Mouse (Mus musculus) heart, adult 8-10 months (tissue): ENCODE data around the gene Nipal4. TPM values are rescaled to one million over a fixed set of nuclear protein-coding genes. Genes with fewer than 3 reads are reported as not detected.
A peak's percentile ranks its signal among the peaks of the same experiment; 100 is the strongest.
"Not testable (repeated sequence)": the region's sequence is repeated elsewhere in the genome, so short reads cannot be mapped to it uniquely, and the experiment has no call there.

Source experiments
- DNase-seq: peaks from one replicate; pipeline ENCODE4 v3.0.0; 2022; ENCODE audit warnings: low spot score
- total RNA-seq, 4 experiments: library from RNA; stranded (reverse); gene quantifications; 2 replicates each; pipeline ENCODE4 v1.2.4; 2022

Gene Nipal4
- total RNA-seq: under 1 TPM in 1 of 4 experiments, not detected in 3; 0.08 TPM

DNA sequence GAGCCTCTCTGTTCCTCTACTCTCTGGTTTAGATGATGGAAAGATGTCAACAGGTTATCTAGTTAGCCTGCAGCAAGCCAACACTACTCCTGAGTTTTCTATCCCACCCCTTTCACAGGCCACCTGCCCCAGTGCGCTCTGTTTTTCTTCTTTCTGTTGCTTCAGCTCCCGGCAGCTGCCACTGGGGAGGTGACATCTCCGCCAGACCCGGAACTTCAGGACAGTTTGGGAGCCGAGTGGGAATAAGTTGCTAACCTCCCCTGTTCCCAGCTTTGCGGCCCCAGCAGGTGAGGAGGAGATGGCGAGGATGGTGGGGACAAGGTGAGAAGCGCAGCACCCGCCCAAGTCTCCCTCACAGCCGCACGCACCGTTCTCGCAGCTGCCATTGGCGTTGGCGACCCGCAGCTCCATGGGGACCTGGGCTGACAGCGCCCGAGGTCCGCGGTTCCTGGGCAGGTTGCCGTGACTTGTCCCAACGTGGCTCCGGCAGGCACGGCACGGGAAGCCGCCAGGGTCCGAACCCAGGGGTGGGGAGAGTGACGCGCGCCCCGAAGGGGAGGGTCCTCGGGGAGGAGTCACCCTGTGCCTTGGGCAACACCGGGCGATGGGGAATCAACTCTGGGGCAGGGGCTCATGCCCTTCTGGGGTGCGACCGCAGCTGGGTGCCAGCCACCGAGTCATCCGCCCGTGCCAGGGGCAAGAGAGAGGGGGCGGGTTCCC, at the start of gene Nipal4:
TSS of gene Nipal4 (minus strand) at position 643 of the 720 bp plus-strand sequence.
- no peak for DNase-seq

DNA sequence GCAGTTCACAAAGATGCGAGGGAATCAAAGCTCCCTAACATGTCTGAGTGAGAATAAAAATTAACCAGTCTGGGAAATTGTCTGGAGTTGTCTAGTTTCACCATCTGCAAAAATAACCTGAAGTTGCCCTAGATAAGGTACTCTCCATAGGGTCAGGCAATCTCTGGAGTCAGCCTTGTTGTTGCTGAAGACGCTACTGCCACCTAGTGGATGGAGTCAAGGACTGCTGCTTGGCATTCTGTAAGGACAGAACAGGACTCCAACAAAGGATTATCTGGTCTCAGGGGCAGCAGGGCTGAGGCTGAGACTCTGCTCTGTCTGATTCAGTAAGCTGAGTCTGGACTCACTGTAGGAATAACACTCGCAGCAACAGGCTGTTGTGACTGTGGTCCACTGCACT, 49.0 kb upstream of the Nipal4 start:
- peak; percentile 59 for DNase-seq

DNA sequence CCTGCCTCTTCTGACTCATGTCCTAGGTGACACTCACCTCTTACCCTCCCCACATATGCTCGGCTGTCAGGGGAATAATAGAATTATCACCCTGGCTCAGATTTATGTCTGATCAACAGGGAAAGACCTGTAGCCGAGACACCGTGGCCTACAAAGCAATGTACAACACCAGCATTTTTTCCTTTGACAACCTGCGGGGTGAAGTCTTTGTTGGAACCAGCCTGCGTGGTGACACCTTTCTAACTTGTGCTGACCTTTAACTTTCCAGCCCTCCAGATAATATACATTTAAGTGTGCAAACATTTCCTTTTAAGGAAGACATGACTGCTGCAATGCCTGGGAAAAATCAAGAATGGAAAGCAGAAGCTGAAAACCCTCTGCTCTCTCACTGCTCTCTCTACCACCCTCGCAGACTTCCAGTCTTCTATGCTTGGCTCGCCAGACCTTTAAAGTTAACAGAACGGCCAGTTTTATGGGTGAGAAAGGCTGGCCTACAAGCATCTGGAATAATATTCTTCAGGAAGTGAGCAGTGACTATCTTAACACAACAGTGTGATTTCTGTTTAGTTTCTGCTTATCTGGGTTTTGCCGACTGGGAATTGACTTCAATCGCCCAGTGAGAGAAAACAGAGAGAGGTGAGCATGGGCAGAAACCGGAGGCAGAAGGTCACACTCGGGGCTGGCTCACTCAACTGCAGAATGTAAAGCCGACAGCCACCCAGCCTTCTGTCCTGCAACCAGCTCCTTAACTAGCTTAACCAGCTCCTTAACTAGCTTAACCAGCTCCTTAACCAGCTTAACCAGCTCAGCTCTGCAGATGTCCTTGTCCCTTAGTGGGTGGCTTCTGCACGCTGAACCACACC, 48.3 kb upstream of the Nipal4 start:
- DNase-seq: no peak

DNA sequence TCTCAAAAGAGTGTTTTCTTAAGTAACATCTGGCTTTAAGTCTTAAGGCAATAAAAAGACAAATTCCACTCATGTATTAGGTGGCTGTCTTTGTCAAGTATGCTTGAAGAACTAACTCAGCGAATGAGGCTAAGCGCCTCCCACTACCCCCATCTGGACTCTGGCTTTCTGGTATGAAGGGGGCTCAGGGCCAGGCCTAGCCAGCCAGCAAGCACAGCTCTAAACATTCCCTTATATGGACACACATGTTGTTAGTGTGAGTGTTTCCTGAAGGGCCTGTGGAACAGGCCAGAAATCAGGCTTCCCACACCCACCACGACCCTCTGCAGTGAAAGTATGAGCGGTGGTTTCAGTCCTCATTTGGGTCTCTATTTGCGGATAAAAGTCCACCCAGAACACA, 47.5 kb upstream of the Nipal4 start:
- DNase-seq: no peak

DNA sequence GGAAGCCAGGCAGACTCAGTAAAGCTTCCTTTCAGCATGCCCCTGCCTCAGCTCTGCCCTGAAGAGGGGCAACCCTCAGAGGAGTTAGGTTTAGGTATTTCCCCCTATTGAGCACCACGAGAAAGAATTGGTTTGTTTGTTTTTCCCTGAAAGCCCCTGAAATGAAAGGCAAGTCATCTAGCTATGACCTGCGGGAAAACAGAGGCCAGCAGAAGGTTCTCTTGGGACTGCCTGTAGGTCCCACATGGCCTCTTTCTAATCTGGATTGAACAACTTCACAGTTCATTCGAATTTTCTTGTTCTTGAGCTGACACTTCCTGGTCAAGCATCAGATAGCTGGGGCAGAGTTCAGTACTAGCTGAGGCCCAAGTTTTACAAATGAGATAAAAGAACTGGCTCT, 45.5 kb upstream of the Nipal4 start:
- DNase-seq: no peak

DNA sequence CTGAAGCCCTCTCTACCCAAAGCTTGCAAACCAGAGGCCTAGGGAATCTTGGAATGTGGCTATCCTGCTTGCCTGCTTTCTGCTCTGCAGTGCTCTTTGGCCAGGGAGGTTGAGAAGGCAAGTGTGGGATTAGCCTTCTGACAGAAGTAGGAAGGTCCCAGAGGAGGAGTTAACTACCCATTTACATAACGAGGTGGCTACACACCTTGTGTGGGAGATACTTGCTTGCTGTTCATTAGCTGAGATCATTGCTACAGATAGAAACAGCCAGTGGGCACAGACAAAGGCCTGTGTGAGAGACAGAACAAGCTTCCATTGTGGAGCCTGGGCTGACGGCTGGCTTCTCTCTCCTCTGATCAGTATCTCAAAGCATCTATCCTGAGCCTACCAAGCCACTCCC, 43.6 kb upstream of the Nipal4 start:
- DNase-seq: no peak

DNA sequence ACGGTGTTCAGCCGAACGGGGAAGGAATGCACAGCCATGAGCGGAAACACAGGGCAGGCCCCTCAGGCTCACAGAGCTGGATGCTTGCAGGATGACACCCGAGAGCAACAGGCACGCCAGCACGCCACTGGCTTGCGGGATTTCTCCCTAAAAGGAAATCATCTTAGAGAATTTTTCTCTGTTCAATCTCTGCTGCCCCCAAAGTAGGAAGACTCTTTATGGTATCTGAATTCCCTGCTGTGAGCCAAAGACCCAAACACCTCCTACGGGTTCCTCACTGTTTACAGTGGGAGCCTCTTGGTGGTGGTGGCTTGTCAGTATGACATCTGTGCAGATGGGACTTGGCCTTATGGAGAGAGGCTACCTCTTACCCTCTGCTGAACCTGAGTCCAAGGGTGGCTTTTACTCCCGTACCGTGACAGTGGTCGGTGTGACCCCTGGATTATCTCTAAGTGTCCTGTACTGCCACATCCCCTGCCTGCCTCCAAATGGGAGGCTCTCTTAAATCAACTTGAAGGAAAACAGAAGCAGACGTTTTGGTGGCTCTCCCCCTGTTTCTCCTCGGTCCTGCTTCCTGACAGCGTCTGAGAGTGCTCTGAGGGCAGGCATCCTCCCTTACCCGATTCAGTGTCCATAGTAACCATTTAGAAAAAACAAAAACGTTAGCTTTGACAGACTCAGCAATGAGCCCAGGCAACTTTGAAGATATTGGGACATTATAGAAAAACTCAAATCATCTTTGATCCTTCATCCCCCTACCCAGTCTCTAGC, 39.5 kb upstream of the Nipal4 start:
- DNase-seq: no peak

DNA sequence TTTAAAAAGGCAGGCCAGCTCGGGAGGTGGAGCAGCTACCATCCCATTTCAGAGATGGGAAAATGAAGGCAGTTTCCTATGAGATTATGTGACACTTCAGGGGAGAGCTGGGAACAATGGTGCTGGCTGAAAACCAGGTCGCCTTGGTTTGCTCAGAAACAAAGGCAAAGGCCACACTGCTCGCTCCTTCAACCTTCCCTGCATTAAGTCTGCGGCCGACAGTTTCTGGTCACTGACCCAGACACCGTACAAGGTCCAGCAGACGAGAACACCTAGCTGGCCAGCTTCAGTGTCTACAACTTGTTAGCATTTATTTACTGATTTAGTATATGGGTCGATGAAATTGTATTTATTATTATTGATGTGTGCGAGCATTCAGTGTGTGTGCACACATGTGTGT, 38.5 kb upstream of the Nipal4 start:
- no peak for DNase-seq

DNA sequence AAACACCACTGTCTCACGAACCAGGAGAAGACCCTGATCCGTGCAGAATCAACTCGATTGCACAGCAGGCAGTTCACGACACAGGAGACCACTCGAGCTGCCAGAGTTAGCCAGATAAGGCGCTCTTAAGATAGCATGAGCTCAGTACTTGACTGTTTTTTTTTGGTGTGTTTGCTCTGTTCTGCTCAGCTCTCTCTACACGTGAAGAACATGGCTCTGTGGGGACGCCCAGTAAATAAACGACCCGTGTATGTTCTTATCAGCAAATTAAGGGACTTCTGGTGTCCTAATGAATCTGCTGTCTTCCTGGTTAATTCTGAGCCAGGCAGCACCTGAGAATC, 36.2 kb upstream of the Nipal4 start:
- DNase-seq: no peak

DNA sequence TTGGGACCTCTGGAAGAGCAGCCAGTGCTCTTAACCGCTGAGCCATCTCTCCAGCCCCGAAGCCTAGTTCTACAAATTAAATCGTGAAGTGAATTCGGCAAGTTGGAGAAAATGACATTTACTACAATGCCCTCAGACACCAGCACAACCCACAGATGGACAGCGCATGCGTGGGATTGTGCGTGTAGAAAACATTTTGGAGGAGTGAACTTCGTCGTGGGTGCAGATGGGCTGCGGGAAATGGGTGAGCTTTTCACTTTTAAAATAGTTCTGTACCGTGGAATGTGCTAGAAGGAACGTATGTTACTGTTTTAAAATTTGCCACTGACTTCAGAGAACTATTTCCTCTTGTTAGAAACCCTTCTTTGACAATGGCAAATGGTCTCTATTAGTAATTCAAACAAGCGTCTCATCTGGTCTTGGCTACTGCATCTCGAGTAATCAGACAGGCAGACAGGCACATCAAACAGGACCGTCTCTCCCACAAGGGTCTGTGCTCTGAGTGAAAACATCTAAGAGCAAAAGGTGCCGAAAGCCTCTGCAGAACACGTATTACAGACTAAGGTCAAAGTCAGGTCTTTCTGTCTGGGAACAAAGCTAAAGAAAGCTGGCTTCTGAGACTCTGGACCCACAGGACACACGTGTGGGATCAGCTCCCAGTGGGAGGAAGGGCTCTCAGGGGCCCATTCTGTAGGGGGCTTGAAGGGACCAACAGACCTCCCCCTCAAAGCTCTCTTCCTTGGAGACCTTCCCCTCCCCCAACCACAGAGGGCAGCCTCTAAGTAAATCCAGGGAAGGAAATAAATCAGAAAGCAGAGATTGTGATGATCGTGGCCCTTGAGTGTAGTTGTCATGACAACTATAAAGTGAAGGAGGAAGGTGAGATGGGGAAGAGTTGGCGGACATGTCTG, 35.6 kb upstream of the Nipal4 start:
- no peak for DNase-seq

DNA sequence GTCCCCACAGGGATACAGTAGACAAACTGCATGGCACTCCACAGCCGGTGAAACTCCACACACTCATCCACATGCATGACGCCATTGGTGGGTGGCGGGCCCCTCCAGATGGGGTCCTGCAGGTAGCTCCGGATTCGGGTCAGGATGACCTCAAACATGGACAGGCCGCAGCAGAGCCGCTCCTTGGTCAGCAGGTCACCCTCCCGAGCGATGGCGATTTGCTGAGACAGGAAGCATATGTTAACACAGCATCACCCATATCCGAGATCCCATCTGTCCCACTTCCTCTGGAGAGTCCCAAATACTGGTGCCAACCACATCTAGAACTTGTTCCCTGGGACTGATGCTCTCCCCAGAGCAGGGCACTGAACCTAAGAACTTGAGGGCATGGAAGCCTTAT, 34.4 kb upstream of the Nipal4 start:
- no peak for DNase-seq

DNA sequence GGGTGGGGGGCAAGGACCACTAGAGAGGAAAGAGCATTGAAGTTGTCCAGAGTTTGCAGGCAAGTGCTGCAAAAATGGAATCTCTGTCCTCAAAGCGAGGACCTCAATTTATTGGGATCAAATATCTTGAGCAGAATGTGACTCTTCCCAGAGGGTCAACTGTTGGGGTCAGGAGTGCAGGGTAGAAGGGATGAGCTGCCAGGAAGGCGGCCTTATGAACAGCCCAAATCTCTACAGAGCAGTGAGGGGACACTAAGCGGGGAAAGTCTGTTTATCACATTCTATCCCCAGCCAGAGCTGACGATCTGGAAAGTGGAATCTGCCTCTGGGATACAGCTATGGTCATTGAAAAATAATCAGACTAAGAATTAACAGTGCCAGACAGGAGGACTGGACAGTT, 27.9 kb upstream of the Nipal4 start:
- DNase-seq: no peak

DNA sequence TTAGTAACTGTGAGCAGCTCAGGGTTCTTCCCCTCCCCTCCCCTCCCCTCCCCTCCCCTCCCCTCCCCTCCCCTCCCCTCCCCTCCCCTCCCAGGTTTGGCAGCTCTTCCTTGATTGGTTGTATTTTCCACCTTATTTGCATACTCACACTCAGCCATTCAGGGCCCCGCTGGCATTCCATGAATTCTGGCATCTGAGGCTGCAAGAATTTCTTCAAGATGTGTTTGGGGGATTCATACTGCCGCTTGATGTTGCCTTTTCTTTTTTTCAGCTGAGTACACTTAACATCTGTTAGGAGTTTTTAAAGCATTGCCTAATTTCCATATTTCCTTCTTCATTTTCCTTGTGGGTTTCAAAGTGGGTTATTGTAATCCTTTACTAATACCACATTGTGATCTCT, 22.0 kb upstream of the Nipal4 start:
- no peak for DNase-seq

DNA sequence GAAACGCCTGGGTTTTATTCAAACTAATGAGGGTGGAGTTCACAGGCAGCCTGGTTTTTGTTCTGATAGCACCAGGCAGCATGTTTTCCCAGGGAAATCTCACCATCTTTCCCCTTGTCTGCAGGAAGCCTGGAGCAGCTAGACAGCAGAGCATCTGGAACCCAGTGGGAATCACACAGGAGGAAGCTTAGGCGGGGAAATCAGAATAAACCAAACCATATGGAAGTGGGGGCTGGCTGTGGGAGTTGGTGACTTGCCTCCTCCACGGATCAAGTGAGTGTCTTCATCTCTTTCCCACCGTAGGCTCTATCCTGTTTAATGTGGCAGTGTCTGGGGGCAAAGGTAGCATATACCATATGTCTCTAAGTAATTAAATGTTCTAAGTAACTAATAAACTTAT, 19.2 kb upstream of the Nipal4 start:
- DNase-seq: no peak

DNA sequence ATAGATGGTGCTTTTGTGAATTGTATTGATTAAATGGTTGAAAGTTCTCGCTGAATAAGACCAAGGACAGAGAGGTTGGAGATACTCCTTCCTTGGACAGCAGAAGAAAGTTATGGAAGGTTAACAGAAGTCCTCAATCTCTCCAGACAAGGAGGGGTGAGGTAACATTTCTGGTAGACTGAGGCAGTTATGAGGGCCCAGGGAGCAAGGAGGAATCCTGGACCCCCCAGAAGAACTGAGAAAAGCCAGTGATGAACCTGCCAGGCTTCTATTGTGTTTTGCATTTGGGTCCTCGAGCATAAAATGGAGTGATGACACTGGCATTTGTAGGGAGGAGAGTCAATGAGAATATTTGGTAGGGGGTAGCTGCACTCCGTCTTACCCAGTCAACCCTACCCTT, 18.6 kb upstream of the Nipal4 start:
- no peak for DNase-seq

DNA sequence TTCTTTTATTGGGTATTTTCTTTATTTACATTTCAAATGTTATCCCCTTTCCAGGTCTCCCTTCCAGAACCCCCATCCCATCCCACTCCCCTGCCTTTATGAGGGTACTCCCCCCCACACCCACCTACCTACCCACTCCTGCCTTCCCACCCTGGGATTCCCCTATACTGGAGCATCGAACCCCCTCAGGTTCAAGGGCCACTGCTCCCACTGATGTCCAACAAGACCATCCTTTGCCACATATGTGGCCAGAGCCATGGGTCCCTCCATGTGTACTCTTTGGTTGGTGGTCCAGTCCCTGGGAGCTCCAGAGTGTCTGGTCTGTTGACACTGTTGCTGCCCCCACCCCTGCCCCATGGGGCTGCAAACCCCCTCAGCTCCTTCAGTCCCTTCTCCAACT, 15.7 kb upstream of the Nipal4 start:
- DNase-seq: not testable (repeated sequence)

DNA sequence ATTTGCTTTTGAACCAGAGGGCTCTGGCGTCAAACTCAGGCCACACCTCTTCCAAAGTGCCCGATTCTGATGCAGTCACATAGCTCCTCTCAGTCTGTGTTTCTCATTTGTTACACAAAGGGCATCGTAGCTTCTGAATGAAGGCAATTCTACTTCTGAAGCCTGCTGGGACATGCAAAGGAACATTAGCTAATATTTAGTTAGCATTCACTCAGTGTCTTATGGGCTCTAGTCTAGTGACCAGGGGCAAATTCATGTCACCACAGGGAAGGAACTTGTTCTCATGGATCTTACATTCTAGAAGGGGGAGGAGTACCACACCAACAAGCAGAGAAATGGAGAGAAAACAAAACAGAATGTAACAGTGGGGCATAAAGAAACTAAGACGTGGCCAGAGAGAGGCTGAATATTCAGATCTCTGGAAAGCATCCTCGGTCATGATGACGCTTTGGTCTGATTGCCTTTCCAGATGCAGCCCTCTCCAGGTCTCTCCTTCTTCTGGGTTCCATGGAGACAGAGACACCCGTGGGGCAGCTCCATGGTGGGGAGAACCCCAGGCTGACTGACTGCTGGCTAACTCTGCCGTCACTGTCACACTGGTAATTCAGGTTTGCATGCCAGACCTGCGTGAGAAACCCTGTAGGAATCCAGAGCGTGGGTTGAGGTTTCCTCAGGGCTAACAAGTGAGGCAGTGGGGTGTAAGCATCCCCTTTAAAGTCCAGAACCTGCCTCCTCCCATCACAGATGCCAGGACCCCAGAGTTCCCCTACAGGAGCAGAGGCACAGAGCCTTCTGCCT, 11.1 kb upstream of the Nipal4 start:
- no peak for DNase-seq

DNA sequence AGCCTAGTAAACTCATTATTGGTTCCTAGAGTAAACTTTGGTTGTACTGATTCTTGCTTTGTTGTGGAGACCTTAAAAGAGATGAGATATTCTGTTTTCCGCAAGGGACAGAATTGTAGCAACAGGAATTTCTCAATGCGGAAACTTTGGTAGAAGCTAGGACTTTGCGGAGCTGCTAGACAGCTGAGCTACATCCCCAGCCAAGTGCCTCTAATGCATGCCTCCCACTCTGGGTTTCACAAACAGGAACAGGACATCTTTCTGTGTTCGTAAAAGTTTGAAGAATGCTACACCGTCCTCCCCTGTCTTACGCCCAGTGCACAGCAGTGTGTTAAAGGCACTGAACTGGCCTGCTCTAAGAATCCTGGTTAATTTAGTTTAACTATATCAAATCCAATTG, 9.8 kb upstream of the Nipal4 start:
- DNase-seq: no peak

DNA sequence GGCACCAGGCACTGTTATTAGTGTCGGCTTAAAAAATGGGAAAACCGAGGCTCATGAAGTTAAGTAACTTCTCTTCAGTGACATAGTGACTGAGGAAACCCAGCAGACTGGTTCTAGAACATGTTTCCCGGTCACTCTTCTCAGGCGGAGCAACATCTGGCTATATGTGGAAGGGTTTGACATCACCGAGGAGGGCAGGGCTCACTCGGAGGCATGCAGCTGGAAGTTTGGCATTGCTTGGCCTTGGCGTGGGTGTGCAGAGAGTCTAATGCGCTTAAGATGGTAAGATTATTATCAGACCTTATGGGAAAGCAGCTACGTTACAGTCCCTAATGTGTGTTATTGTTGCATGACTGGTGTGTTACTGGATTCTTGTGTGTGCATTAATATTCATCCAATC, 5.8 kb upstream of the Nipal4 start:
- no peak for DNase-seq

DNA sequence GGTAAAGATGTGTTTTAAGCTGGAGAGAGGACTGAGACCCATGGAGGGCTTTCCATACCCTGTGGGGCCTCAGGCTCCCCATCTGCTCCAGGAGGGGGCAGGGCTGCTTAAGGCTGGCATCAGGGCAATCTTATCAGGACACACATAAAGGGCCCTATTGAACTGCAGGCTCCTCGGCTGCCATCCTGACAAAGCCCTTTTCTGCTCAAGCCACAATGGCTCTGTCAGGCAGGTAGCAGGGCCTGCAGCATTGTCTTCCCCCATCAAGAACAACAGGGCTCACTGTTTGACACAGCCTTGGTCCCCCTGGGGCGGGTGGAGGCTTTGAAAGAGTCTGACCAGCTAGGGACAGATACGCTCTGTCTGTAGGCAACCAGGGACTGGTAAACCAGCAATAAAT, 3.6 kb upstream of the Nipal4 start:
- DNase-seq: no peak

DNA sequence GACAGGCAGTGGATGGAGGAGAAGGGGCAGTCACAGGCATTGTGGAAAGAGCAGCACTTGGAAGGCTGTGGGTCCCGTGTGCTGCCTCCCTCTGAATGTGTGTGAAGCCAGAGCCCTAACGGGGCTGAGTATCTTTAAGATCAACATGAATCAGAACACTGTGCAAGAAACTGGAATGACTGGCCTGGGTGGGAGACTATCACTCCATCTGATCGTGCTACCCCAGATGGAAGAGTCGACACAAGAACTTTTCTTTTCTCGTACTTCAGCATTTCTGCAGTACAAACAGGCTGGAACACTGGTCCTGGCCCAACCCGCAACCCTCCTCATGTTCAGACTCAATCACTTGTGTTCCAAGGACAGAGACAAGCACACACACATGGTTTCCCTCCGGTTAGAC, 2.2 kb upstream of the Nipal4 start:
- no peak for DNase-seq
